ENCODE assay signal across 8 mouse cellular contexts in genomic region chr19:4711601-4712155, GRCm38 (mm10). TPM values are rescaled to one million over a fixed set of nuclear protein-coding genes. Genes with fewer than 3 reads are reported as not detected.
DNase-seq lines count a peak whose midpoint lies in the region; ATAC-seq and TF ChIP-seq lines count a peak whose summit lies in the region.

No protein-coding gene starts in this region.

- ATAC-seq in kidney, embryonic 15.5 days (replicated peaks; ENCODE audit: low FRiP score): peak; percentile 49
- ATAC-seq in forebrain, embryonic 14.5 days: peak; percentile 76
- ATAC-seq in liver, postnatal 0 days: no peak

- peaks cover 14% of the 10 kb centered on the region for H3K4me1 ChIP-seq in kidney, embryonic 15.5 days
- peaks cover 3% of the 10 kb centered on the region; the same call in 1 of the 2 replicates for H3K4me1 ChIP-seq in forebrain, embryonic 14.5 days (ENCODE audit: control insufficient read depth, insufficient read depth, low read length)
- peaks cover 9% of the 10 kb centered on the region for H3K4me1 ChIP-seq in liver, postnatal 0 days (ENCODE audit: insufficient read depth)

- peak overlapping the region; percentile 52 for H3K4me3 ChIP-seq in kidney, embryonic 15.5 days (replicated peaks)
- peak overlapping the region; percentile 75 for H3K4me3 ChIP-seq in forebrain, embryonic 14.5 days (ENCODE audit: low read depth, low read length)
- peak overlapping the region; percentile 25; the same call in 1 of the 2 replicates for H3K4me3 ChIP-seq in liver, postnatal 0 days (ENCODE audit: low read depth, low read length)

- TF ChIP-seq EP300 in liver, postnatal 0 days (IDR thresholded peaks at IDR 0.05; ENCODE audit: low read depth): no peak

- no peaks in the 10 kb centered on the region for H3K36me3 ChIP-seq in kidney, embryonic 15.5 days
- H3K36me3 ChIP-seq in forebrain, embryonic 14.5 days (ENCODE audit: control insufficient read depth, insufficient read depth, low read length): no peaks in the 10 kb centered on the region
- no peaks in the 10 kb centered on the region for H3K36me3 ChIP-seq in liver, postnatal 0 days (replicated peaks; ENCODE audit: insufficient read depth, low read length)

- 1% methylated on average over 58 of the region's 65 CpGs for WGBS in kidney, embryonic 15.5 days
- WGBS in forebrain, embryonic 14.5 days: under 1% methylated on average over 25 of the region's 65 CpGs
- WGBS in liver, postnatal 0 days (ENCODE audit: insufficient replicate concordance): 2% methylated on average over 32 of the region's 65 CpGs

- H3K9ac ChIP-seq in kidney, embryonic 15.5 days: peak overlapping the region; percentile 35
- peak overlapping the region; percentile 95 for H3K9ac ChIP-seq in forebrain, embryonic 14.5 days (ENCODE audit: low read length)
- H3K9ac ChIP-seq in liver, postnatal 0 days (replicated peaks): no peak overlapping the region

- H3K4me2 ChIP-seq in kidney, embryonic 15.5 days: peak overlapping the region; percentile 89
- H3K4me2 ChIP-seq in forebrain, embryonic 14.5 days (ENCODE audit: low read length): peak overlapping the region; percentile 77
- H3K4me2 ChIP-seq in liver, postnatal 0 days (ENCODE audit: low read depth, low read length): peak overlapping the region; percentile 61

- no peak overlapping the region for H3K27ac ChIP-seq in kidney, embryonic 15.5 days
- peak overlapping the region; percentile 90 for H3K27ac ChIP-seq in forebrain, embryonic 14.5 days (ENCODE audit: low read depth, low read length)
- no peak overlapping the region for H3K27ac ChIP-seq in liver, postnatal 0 days (ENCODE audit: low read depth)

- no peaks in the 10 kb centered on the region for H3K9me3 ChIP-seq in kidney, embryonic 15.5 days (replicated peaks)
- no peaks in the 10 kb centered on the region for H3K9me3 ChIP-seq in forebrain, embryonic 14.5 days (replicated peaks; ENCODE audit: control insufficient read depth, low read length)
- no peaks in the 10 kb centered on the region for H3K9me3 ChIP-seq in liver, postnatal 0 days (ENCODE audit: low read length)

- no peak for DNase-seq in kidney, postnatal 4 days
- DNase-seq in cerebellum, adult 11-12 months: peak; percentile 78
- DNase-seq in forebrain, embryonic 14.5 days (ENCODE audit: low spot score): peak; percentile 79
- DNase-seq in liver, postnatal 0 days: no peak
- no peak for DNase-seq in adrenal gland, adult 2 months
- DNase-seq in layer of hippocampus, adult 18-20 months (ENCODE audit: low spot score in 2 of 2): no peak
- no peak for DNase-seq in layer of hippocampus, adult 8-10 months (ENCODE audit: low spot score in 2 of 2)

- TF ChIP-seq CTCF in liver, postnatal 0 days (IDR thresholded peaks at IDR 0.05; ENCODE audit: low read depth): no peak

- peaks cover 62% of the 10 kb centered on the region for H3K27me3 ChIP-seq in kidney, embryonic 15.5 days
- H3K27me3 ChIP-seq in forebrain, embryonic 14.5 days (replicated peaks; ENCODE audit: control insufficient read depth, insufficient read depth, low read length): no peaks in the 10 kb centered on the region
- peaks cover 64% of the 10 kb centered on the region for H3K27me3 ChIP-seq in liver, postnatal 0 days (ENCODE audit: insufficient read depth, low read length)

RNA-seq across cellular contexts. Expression of gene Sptbn2, which starts 0.7 kb away (rescaled TPM):
- polyA plus RNA-seq in kidney, embryonic 15.5 days (2015; fragmentation: Nextera tagmentation; extraction: Ambion mirVana): 2.7 and 2.9 TPM in 2 replicates
- polyA plus RNA-seq in forebrain, embryonic 14.5 days (2014; fragmentation: Nextera tagmentation; extraction: Ambion mirVana): 25.0 and 31.9 TPM in 2 replicates
- 0.59 and 0.72 TPM in 2 replicates for polyA plus RNA-seq in liver, postnatal 0 days (2015; fragmentation: Nextera tagmentation; extraction: Ambion mirVana)
- total RNA-seq in adrenal gland, adult 2 months (2021): under 1 TPM; 0.58 to 0.83 TPM
- 0.30 and 0.42 TPM in 2 replicates for polyA plus RNA-seq in adrenal gland, adult 2 months (2012; rRNA removed)
- total RNA-seq in layer of hippocampus, adult 18-20 months (2021): 100 to 1,000 TPM; 561 to 574 TPM
- 100 to 1,000 TPM; 475 to 555 (median 513) TPM for total RNA-seq in layer of hippocampus, adult 8-10 months (2022)

RNA-seq across cellular contexts. Expression of gene Gm960, which starts 13.2 kb away (rescaled TPM):
- 2.0 and 3.4 TPM in 2 replicates for polyA plus RNA-seq in kidney, embryonic 15.5 days (2015; fragmentation: Nextera tagmentation; extraction: Ambion mirVana)
- polyA plus RNA-seq in forebrain, embryonic 14.5 days (2014; fragmentation: Nextera tagmentation; extraction: Ambion mirVana): 4.1 and 5.0 TPM in 2 replicates
- polyA plus RNA-seq in liver, postnatal 0 days (2015; fragmentation: Nextera tagmentation; extraction: Ambion mirVana): 0.21 and 0.33 TPM in 2 replicates
- under 1 TPM in 1 of 2 experiments, not detected in 1; 0.12 TPM for total RNA-seq in adrenal gland, adult 2 months (2021)
- 0.27 and 2.3 TPM in 2 replicates for polyA plus RNA-seq in adrenal gland, adult 2 months (2012; rRNA removed)
- total RNA-seq in layer of hippocampus, adult 18-20 months (2021): 1 to 10 TPM; 1.1 to 1.6 TPM
- 1 to 10 TPM; 1.2 to 2.0 (median 1.8) TPM for total RNA-seq in layer of hippocampus, adult 8-10 months (2022)

RNA-seq across cellular contexts. Expression of gene Rbm4b, which starts 44.6 kb away (rescaled TPM):
- 75.2 and 75.5 TPM in 2 replicates for polyA plus RNA-seq in kidney, embryonic 15.5 days (2015; fragmentation: Nextera tagmentation; extraction: Ambion mirVana)
- 185 and 194 TPM in 2 replicates for polyA plus RNA-seq in forebrain, embryonic 14.5 days (2014; fragmentation: Nextera tagmentation; extraction: Ambion mirVana)
- 14.1 TPM in 2 replicates for polyA plus RNA-seq in liver, postnatal 0 days (2015; fragmentation: Nextera tagmentation; extraction: Ambion mirVana)
- total RNA-seq in adrenal gland, adult 2 months (2021): 10 to 100 TPM; 12.4 to 17.9 TPM
- polyA plus RNA-seq in adrenal gland, adult 2 months (2012; rRNA removed): 5.8 and 7.4 TPM in 2 replicates
- 10 to 100 TPM; 20.1 to 21.0 TPM for total RNA-seq in layer of hippocampus, adult 18-20 months (2021)
- 10 to 100 TPM; 14.6 to 20.0 (median 17.2) TPM for total RNA-seq in layer of hippocampus, adult 8-10 months (2022)

Comparison
In these comparisons a context has a peak if more than half of its experiments do, and no peak if none do; other contexts are left out.
1. H3K4me3 ChIP-seq: peak in every context shown above with its lines; median percentile 75 in forebrain, embryonic 14.5 days; 52 in kidney, embryonic 15.5 days; 25 in liver, postnatal 0 days.
2. DNase-seq: peak in cerebellum, adult 11-12 months (single experiment) and forebrain, embryonic 14.5 days (single experiment); none in kidney, postnatal 4 days (0 of 2), liver, postnatal 0 days (single experiment), adrenal gland, adult 2 months (single experiment), layer of hippocampus, adult 18-20 months (0 of 2) and layer of hippocampus, adult 8-10 months (0 of 2).
3. Peak in every context shown above with its lines, with median percentiles within 50 percentile points of each other: H3K4me2 ChIP-seq.